Mouse (Mus musculus) E14TG2a.4 (cell line): ENCODE results near the gene Polr3h.
A peak's percentile ranks its signal among the peaks of the same experiment; 100 is the strongest.
"Not testable (repeated sequence)": the region's sequence is repeated elsewhere in the genome, so short reads cannot be mapped to it uniquely, and the experiment has no call there.

ENCODE experiments used
- H3K27me3 ChIP-seq: 2 replicates; pipeline ENCODE4 v1.6.1; 2014; ENCODE audit warnings: low read length, control low read depth; ENCODE audit not compliant: insufficient read depth
- H3K36me3 ChIP-seq: 2 replicates; pipeline ENCODE4 v1.6.1; 2014; ENCODE audit warnings: low read length, control low read depth; ENCODE audit not compliant: insufficient read depth
- H3K4me1 ChIP-seq: replicated peaks from 2 replicates; pipeline ENCODE4 v1.6.1; 2014; ENCODE audit warnings: low read depth, low read length, control low read depth
- H3K4me3 ChIP-seq: replicated peaks from 2 replicates; pipeline ENCODE4 v1.5.1; 2014; ENCODE audit warnings: mild to moderate bottlenecking, low read length
- H3K9me3 ChIP-seq: 2 replicates; pipeline ENCODE4 v1.6.1; 2014; ENCODE audit warnings: low read length, control low read depth
- CTCF ChIP-seq: conservative IDR thresholded peaks from 2 replicates; pipeline ENCODE4 v1.5.1; 2014; ENCODE audit warnings: low read length
- NANOG ChIP-seq: IDR thresholded peaks from 2 replicates; pipeline ENCODE4 v1.6.1; 2014; ENCODE audit warnings: borderline replicate concordance, low read length, mixed read lengths
- POU5F1 ChIP-seq: IDR thresholded peaks from 2 replicates; pipeline ENCODE4 v1.6.1; 2014; ENCODE audit warnings: low read length, borderline replicate concordance

Polr3h gene

GRCm38 (mm10) chr15:81917621-81918463 is 8.2 kb downstream of the Polr3h start:
- TF ChIP-seq NANOG (no peak), CTCF (peak; percentile 78), POU5F1 (no peak)
- Histone ChIP-seq H3K27me3 (no peaks in the 10 kb centered on the region), H3K36me3 (peaks cover 96% of the 10 kb centered on the region), H3K4me3 (no peak overlapping the region), H3K4me1 (peaks cover 83% of the 10 kb centered on the region), H3K9me3 (no peaks in the 10 kb centered on the region)

- Histone ChIP-seq H3K9me3 (no peaks in the 10 kb centered on the region), H3K36me3 (peaks cover 97% of the 10 kb centered on the region), H3K27me3 (no peaks in the 10 kb centered on the region), H3K4me3 (no peak overlapping the region), H3K4me1 (peaks cover 84% of the 10 kb centered on the region)
- TF ChIP-seq CTCF (no peak), POU5F1 (no peak), NANOG (no peak)
These were observed 8.8 kb downstream of the Polr3h start for GRCm38 (mm10) chr15:81917201-81917600.

- peaks cover 97% of the 10 kb centered on the region for H3K36me3 ChIP-seq
- no peaks in the 10 kb centered on the region for H3K9me3 ChIP-seq
- H3K4me3 ChIP-seq = no peak overlapping the region
- H3K4me1 ChIP-seq = peaks cover 75% of the 10 kb centered on the region
- H3K27me3 ChIP-seq = no peaks in the 10 kb centered on the region
- TF ChIP-seq NANOG (no peak), CTCF (no peak), POU5F1 (no peak)
These were observed 10.4 kb downstream of the Polr3h start for GRCm38 (mm10) chr15:81915663-81916062.

- H3K36me3 ChIP-seq = peaks cover 100% of the 10 kb centered on the region
- no peaks in the 10 kb centered on the region for H3K9me3 ChIP-seq
- TF ChIP-seq CTCF (no peak), POU5F1 (no peak), NANOG (no peak)
These were observed 11.4 kb downstream of the Polr3h start for GRCm38 (mm10) chr15:81914668-81915067.

GRCm38 (mm10) chr15:81912498-81912897 is 13.5 kb downstream of the Polr3h start:
- Histone ChIP-seq H3K4me3 (no peak overlapping the region), H3K36me3 (peaks cover 99% of the 10 kb centered on the region), H3K4me1 (peaks cover 46% of the 10 kb centered on the region), H3K9me3 (no peaks in the 10 kb centered on the region), H3K27me3 (no peaks in the 10 kb centered on the region)
- no peak for TF ChIP-seq POU5F1
- TF ChIP-seq NANOG = no peak
- TF ChIP-seq CTCF = no peak

More at GRCm38 (mm10) chr15:81914668-81915067, 11.4 kb downstream of the Polr3h start:
- H3K4me1 ChIP-seq = peaks cover 68% of the 10 kb centered on the region
- H3K27me3 ChIP-seq = no peaks in the 10 kb centered on the region
- no peak overlapping the region for H3K4me3 ChIP-seq

- H3K4me3 ChIP-seq, H3K27me3 ChIP-seq, H3K9me3 ChIP-seq: not testable (repeated sequence)
- peak; percentile 28 for TF ChIP-seq CTCF
- Histone ChIP-seq H3K4me1 (peaks cover 17% of the 10 kb centered on the region), H3K36me3 (peaks cover 99% of the 10 kb centered on the region)
These were observed 17.3 kb downstream of the Polr3h start for GRCm38 (mm10) chr15:81908767-81909166.

- no peak for TF ChIP-seq CTCF
- no peak for TF ChIP-seq POU5F1
- TF ChIP-seq NANOG = no peak
- H3K9me3 ChIP-seq = no peaks in the 10 kb centered on the region
- H3K4me1 ChIP-seq = peaks cover 16% of the 10 kb centered on the region
These were observed 18.1 kb downstream of the Polr3h start for GRCm38 (mm10) chr15:81907953-81908352.

GRCm38 (mm10) chr15:81904939-81905338 is 21.1 kb downstream of the Polr3h start:
- no peaks in the 10 kb centered on the region for H3K9me3 ChIP-seq
- H3K4me3 ChIP-seq = no peak overlapping the region
- H3K27me3 ChIP-seq = no peaks in the 10 kb centered on the region
- 0 out of 2 replicates have a peak, but pooled peaks cover 5% of the 10 kb centered on the region for H3K4me1 ChIP-seq
- peaks cover 99% of the 10 kb centered on the region for H3K36me3 ChIP-seq
- peak; percentile 92 for TF ChIP-seq CTCF
- TF ChIP-seq NANOG = no peak

More at GRCm38 (mm10) chr15:81907953-81908352, 18.1 kb downstream of the Polr3h start:
- Histone ChIP-seq H3K27me3 (no peaks in the 10 kb centered on the region), H3K4me3 (no peak overlapping the region), H3K36me3 (peaks cover 99% of the 10 kb centered on the region)
